Mouse (Mus musculus) heart, postnatal 0 days (tissue): Measurements from ENCODE around the gene BC003965.
"Not testable (repeated sequence)": the region's sequence is repeated elsewhere in the genome, so short reads cannot be mapped to it uniquely, and the experiment has no call there.

Experiments used
- CTCF ChIP-seq: IDR thresholded peaks from 2 replicates; pipeline ENCODE4 v1.5.1; 2016; ENCODE audit warnings: antibody characterized with exemption, control low read depth, low read depth
- EP300 ChIP-seq: IDR thresholded peaks from 2 replicates; pipeline ENCODE4 v1.6.1; 2016; ENCODE audit warnings: antibody characterized with exemption, low read depth

- not testable (repeated sequence) for TF ChIP-seq CTCF, EP300
Observed at GRCm38 (mm10) chr17:25230014-25230655, 45.8 kb downstream of the BC003965 start.
